Mouse (Mus musculus) heart, embryonic 16.5 days (tissue): ENCODE data around the gene Pcsk6. TPM values are rescaled to one million over a fixed set of nuclear protein-coding genes. Genes with fewer than 3 reads are reported as not detected.
A peak's percentile ranks its signal among the peaks of the same experiment; 100 is the strongest.

Experiments used
- ATAC-seq: fragments of 200-750 bp; cut with Nextera tagmentation; replicated peaks from 2 replicates; pipeline ENCODE4 v1.8.0; 2017; ENCODE audit warnings: moderate number of reproducible peaks; ENCODE audit not compliant: insufficient read depth, low FRiP score; ENCODE audit errors: extremely low read depth
- H3K27ac ChIP-seq: fragments of 300-500 bp; sonication (generic); 2 replicates; pipeline ENCODE4 v1.5.1; 2014; ENCODE audit warnings: mild to moderate bottlenecking, low read length, control low read depth, moderate library complexity
- H3K27me3 ChIP-seq: fragments of 300-500 bp; sonication (generic); 2 replicates; pipeline ENCODE4 v1.6.1; 2014; ENCODE audit warnings: low read length, mixed read lengths; ENCODE audit not compliant: control insufficient read depth, insufficient read depth
- H3K36me3 ChIP-seq: fragments of 300-500 bp; sonication (generic); 2 replicates; pipeline ENCODE4 v1.6.1; 2014; ENCODE audit not compliant: control insufficient read depth, insufficient read depth
- H3K4me1 ChIP-seq: fragments of 300-500 bp; sonication (generic); 2 replicates; pipeline ENCODE4 v1.6.1; 2014; ENCODE audit warnings: low read length, mixed read lengths; ENCODE audit not compliant: control insufficient read depth, insufficient read depth
- H3K4me2 ChIP-seq: fragments of 300-500 bp; sonication (generic); 2 replicates; pipeline ENCODE4 v1.6.1; 2014; ENCODE audit warnings: low read depth, mild to moderate bottlenecking, control low read depth, low read length
- H3K4me3 ChIP-seq: fragments of 300-500 bp; sonication (generic); 2 replicates; pipeline ENCODE4 v1.5.1; 2014; ENCODE audit warnings: mild to moderate bottlenecking, control low read depth, low read length
- H3K9ac ChIP-seq: fragments of 300-500 bp; sonication (generic); 2 replicates; pipeline ENCODE4 v1.6.1; 2014; ENCODE audit warnings: low read length, control low read depth
- H3K9me3 ChIP-seq: fragments of 300-500 bp; sonication (generic); replicated peaks from 2 replicates; pipeline ENCODE4 v1.6.1; 2016; ENCODE audit warnings: low read length; ENCODE audit not compliant: control insufficient read depth
- WGBS: fragments of 180-500 bp; shearing (Covaris S2); extraction: QIAGEN DNeasy Blood & Tissue Kit; methylation state at CpG from one replicate; pipeline ENCODE4 v1.1.7; 2014; 5-methylcytosine and 5-hydroxymethylcytosine counted together
- polyA plus RNA-seq: library from polyadenylated mRNA; unstranded; fragments of >200 nt; fragmentation: Nextera tagmentation; extraction: Ambion mirVana; gene quantifications from 2 replicates; pipeline ENCODE4 v1.2.1, GENCODE M21; 2015

The Pcsk6 gene
- polyA plus RNA-seq, 1 experiment from 2014 or later: 1.1 TPM

DNA sequence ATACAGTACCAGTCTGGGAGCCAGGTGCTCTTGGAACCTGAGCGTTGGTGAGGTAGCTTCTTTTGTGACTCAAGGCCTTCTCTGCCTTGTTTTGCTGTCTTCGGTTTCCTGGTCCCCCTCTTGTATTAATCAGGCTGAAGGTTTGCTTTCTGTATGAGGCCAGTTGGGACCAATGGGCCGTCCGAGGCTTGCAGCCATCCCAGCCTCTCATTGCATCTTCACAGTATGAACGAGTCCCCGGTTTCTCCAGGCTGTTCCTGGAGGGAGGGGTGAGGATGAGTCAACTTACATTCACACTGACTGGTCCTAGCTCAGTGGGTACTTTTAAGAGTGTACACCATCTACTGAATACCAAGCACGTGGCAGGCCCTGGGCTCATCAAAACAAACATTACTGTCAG lies 553 bp upstream of the Pcsk6 start:
- no peaks in the 10 kb centered on the region for H3K36me3 ChIP-seq
- whole genome bisulfite sequencing: 66% methylated on average over 7 of the region's 7 CpGs
- ATAC-seq: no peak
- H3K4me1 ChIP-seq: peaks cover 8% of the 10 kb centered on the region; the same call in 1 of the 2 replicates
- no peak overlapping the region for H3K4me2 ChIP-seq
- H3K9me3 ChIP-seq: no peaks in the 10 kb centered on the region
- no peak overlapping the region for H3K27ac ChIP-seq
- H3K4me3 ChIP-seq: no peak overlapping the region
- H3K9ac ChIP-seq: no peak overlapping the region
- peaks cover 65% of the 10 kb centered on the region for H3K27me3 ChIP-seq

DNA sequence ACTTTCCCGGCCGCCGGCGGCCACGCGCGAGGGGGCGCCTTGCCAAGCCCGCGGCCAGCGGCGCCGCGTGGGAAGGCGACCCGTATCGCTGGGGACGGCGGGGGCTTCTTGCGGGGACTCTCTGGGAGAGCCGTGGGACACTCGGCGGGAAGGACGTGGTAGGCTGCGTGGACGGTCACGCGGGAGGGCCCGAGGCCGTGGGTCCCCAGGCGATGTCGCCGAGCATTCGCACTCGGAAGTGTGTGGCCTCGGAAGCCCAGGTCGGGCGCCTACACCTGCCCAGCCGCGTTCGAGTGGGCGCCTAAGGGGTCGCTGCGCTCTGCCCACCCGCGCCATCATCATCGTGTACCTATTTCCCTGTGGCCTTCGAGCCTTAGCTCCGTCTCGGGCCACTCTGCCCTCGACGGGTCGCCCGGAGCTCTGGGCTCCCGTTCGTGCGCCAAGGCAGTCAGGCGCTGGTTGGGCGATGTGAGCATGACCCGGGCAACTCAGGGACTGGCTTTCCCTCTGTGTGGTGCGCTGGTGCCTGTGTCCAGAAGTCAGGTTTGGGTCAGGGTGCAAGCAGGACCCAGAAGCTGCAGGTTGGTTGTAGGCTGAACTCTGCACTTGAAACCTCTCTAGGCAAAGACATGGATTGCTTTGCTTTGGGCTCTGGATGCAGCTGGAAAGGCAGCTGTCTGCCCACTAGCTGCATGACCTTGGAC lies 1.1 kb downstream of the Pcsk6 start:
- no peaks in the 10 kb centered on the region for H3K9me3 ChIP-seq
- peaks cover 51% of the 10 kb centered on the region for H3K27me3 ChIP-seq
- no peak overlapping the region for H3K27ac ChIP-seq
- H3K9ac ChIP-seq: peak overlapping the region; percentile 75
- no peaks in the 10 kb centered on the region for H3K36me3 ChIP-seq
- 3% methylated on average over 61 of the region's 61 CpGs for WGBS
- H3K4me1 ChIP-seq: peaks cover 8% of the 10 kb centered on the region; the same call in 1 of the 2 replicates
- ATAC-seq: 0 out of 2 replicates have a peak, but pooled peaks have one; percentile 15
- peak overlapping the region; percentile 100 for H3K4me2 ChIP-seq
- H3K4me3 ChIP-seq: peak overlapping the region; percentile 62

DNA sequence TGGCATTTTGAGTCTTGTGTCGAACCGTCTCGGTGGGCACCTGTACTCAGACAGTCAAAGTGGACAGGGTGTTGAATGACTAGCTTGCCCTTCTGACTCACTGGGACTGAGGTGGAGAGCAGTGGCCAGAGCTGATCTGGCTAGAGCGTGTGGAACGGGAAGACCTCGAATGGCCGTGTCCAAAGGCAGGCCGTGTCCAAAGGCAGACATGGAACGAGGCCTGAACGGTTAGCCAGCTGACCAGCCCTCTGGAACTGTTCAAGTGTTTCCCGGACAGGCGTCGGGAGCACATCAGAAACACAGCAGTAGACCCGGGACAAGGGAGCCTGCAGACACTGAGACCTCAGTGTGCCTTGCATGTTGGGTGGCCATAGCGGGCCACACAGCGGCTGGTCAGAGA lies 7.6 kb downstream of the Pcsk6 start:
- no peaks in the 10 kb centered on the region for H3K9me3 ChIP-seq
- no peak overlapping the region for H3K4me2 ChIP-seq
- no peaks in the 10 kb centered on the region for H3K36me3 ChIP-seq
- no peak for ATAC-seq
- no peak overlapping the region for H3K27ac ChIP-seq
- peaks cover 7% of the 10 kb centered on the region for H3K4me1 ChIP-seq
- no peak overlapping the region for H3K9ac ChIP-seq
- 78% methylated on average over 16 of the region's 16 CpGs for WGBS
- no peak overlapping the region for H3K4me3 ChIP-seq
- peaks cover 6% of the 10 kb centered on the region for H3K27me3 ChIP-seq

DNA sequence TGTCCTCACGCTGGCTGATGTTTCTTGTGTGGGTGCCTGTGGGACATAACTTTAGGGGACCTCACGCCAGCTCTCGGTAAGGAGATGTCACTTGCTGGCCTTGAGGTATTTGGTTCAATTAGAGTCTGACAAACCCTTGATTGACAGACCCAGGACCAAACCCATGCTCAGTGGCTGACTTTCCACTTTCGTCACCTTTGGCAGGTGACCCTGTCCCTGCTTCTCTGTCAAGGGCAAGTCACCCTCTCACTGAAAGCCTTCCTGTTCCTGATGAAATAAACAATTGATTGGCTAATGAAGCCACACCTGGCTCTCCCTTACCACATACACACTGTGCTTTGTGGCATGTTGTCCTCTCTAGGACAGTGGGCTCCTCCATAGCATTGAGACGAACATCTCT lies 8.3 kb downstream of the Pcsk6 start:
- no peak overlapping the region for H3K9ac ChIP-seq
- no peaks in the 10 kb centered on the region for H3K36me3 ChIP-seq
- peaks cover 7% of the 10 kb centered on the region for H3K4me1 ChIP-seq
- no peak for ATAC-seq
- H3K27ac ChIP-seq: no peak overlapping the region
- H3K27me3 ChIP-seq: peaks cover under 1% of the 10 kb centered on the region; the same call in 1 of the 2 replicates
- WGBS: 82% methylated on average over 5 of the region's 5 CpGs
- H3K9me3 ChIP-seq: no peaks in the 10 kb centered on the region
- no peak overlapping the region for H3K4me2 ChIP-seq
- no peak overlapping the region for H3K4me3 ChIP-seq

DNA sequence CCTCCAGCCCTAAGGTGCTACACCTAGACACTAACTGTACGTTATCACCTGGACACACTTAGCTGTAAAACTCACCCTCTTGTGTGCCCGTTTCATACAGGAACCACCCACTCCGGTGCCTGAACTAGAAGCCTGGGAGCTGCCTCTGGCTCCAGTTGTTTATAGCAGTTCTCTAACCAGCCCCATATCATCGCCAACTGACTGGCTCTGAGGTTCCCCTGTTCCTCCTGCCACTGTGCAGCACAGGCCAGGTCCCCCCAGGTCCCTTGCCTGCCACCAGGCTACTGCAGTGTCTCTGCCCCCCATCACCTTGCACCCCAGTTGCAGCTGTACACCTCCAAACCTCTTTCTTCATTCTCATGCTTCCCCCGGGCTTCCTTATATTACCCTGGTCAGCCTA lies 8.7 kb downstream of the Pcsk6 start:
- Histone ChIP-seq H3K9ac (no peak overlapping the region), H3K4me3 (no peak overlapping the region), H3K27me3 (no peaks in the 10 kb centered on the region; the same call in 1 of the 2 replicates), H3K4me1 (peaks cover 7% of the 10 kb centered on the region), H3K36me3 (no peaks in the 10 kb centered on the region), H3K9me3 (no peaks in the 10 kb centered on the region), H3K4me2 (no peak overlapping the region), H3K27ac (no peak overlapping the region)
- no peak for ATAC-seq
- WGBS: 68% methylated on average over 5 of the region's 5 CpGs

DNA sequence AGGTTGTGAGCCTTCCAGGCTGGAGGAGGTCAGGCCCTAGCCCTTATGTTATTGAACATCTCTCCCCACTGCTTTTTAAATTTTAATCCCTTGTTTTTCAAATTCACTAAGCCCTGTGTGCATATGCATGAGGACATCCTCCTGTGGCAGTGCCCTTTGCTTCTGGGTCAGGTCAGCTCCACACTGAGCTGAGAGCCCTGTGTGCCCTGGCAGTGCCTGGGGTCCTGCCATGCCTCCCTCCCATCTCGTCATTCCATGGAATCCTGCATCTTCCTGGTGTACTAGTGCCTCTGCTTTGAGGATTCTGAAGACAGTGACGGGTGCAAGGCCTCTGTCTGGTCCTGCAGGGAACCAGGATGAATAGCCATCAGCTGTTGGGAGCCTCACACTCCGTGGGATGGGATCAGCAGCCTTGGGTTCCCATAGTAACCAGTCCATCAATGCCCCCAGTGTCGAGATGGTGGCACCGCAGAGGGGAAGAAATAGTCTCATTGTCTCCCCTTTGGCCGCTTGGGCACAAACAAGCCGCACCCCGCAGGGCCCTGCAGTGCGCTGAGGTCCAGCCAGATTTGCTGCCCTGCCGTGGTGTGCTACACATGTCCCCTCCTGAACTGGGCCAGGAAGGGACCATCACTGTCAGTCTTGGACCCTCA lies 9.5 kb downstream of the Pcsk6 start:
- peaks cover 7% of the 10 kb centered on the region for H3K4me1 ChIP-seq
- H3K27me3 ChIP-seq: no peaks in the 10 kb centered on the region; the same call in 1 of the 2 replicates
- no peak for ATAC-seq
- no peaks in the 10 kb centered on the region for H3K36me3 ChIP-seq
- no peak overlapping the region for H3K4me3 ChIP-seq
- no peaks in the 10 kb centered on the region for H3K9me3 ChIP-seq
- no peak overlapping the region for H3K4me2 ChIP-seq
- no peak overlapping the region for H3K9ac ChIP-seq
- no peak overlapping the region for H3K27ac ChIP-seq
- WGBS: 72% methylated on average over 10 of the region's 10 CpGs

DNA sequence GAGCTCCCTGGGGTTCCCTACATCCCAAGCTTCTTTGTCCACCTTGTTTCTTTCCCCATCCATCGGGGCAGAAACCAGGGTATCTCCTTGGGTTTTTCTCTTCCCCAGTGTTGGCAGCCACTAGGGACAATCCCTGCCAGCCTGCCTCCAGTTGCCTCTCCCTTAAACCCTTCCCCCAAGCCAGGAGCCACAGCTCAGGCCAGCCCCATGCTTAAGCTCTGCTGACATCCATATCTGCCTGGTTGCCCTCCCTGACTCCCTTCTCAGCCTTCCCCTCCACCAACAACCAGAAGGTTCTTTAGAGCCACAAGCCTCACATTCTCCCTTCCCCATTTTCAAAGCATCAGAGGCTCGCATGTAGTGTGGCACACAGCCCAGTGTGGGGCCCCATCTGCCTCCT lies 10.3 kb downstream of the Pcsk6 start:
- Histone ChIP-seq H3K27me3 (no peaks in the 10 kb centered on the region; the same call in 1 of the 2 replicates), H3K9ac (no peak overlapping the region), H3K4me2 (no peak overlapping the region), H3K27ac (no peak overlapping the region), H3K4me3 (no peak overlapping the region), H3K4me1 (peaks cover 7% of the 10 kb centered on the region), H3K9me3 (no peaks in the 10 kb centered on the region), H3K36me3 (no peaks in the 10 kb centered on the region)
- no peak for ATAC-seq
- 62% methylated on average over 2 of the region's 2 CpGs for WGBS

DNA sequence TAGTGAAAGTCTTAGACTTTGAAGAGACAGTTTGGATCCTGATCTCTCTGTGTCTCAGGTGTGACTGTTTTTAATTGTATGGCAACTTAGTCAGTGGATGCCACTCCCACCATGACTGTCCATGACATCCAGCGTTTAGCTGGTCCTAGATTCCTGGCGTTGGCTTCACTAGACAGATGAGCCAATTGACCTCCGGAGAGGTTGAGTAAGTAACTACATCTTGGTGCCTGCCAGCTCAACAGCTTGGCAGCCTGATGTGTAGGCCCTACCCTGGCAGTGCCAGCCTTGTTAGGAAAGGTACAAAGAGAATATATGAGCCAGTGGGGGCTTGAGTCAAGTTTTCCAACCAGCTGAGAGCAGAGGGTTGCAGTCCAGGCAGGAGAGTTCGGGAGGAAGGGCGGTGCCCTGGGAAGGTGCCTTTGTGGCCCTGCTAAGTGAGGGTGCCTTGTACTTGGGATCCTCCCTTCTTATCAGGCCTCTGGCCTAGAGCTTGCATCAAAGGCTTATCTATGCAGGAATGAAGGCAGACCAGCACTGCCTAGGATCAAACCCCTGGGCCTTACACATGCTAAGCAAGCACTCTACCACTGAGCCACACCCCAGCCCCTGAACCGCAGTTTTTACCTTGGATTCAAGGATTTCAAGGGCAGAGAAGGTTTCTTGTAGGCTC lies 11.8 kb downstream of the Pcsk6 start:
- H3K9me3 ChIP-seq: no peaks in the 10 kb centered on the region
- no peaks in the 10 kb centered on the region; the same call in 1 of the 2 replicates for H3K27me3 ChIP-seq
- 71% methylated on average over 6 of the region's 6 CpGs for WGBS
- no peak overlapping the region for H3K27ac ChIP-seq
- H3K9ac ChIP-seq: no peak overlapping the region
- H3K4me3 ChIP-seq: no peak overlapping the region
- no peak overlapping the region for H3K4me2 ChIP-seq
- no peaks in the 10 kb centered on the region for H3K36me3 ChIP-seq
- ATAC-seq: no peak
- H3K4me1 ChIP-seq: peaks cover 4% of the 10 kb centered on the region

DNA sequence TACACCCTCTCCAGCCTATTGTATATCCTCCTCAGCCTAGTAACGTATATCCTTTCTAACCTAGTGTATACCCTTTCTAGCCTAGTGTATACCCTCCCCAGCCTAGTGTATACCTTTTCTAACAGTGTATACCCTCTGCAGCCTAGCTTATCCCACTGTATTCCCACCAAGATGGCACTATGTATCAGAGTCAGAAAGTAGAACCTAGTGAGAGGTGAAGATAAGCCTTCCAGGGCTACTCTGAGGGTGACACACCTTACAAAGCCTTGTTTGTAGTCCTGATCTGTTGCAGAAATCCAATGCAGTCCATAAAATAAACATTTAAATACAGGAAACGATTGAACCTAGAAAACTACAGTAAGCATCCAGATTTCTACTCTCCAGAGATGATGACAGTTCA lies 12.4 kb downstream of the Pcsk6 start:
- H3K9ac ChIP-seq: no peak overlapping the region
- no peak overlapping the region for H3K27ac ChIP-seq
- H3K36me3 ChIP-seq: no peaks in the 10 kb centered on the region
- no peaks in the 10 kb centered on the region for H3K9me3 ChIP-seq
- no peak for ATAC-seq
- H3K27me3 ChIP-seq: no peaks in the 10 kb centered on the region; the same call in 1 of the 2 replicates
- WGBS: 77% methylated on average over 2 of the region's 2 CpGs
- H3K4me1 ChIP-seq: peaks cover 3% of the 10 kb centered on the region; the same call in 1 of the 2 replicates
- H3K4me2 ChIP-seq: no peak overlapping the region
- H3K4me3 ChIP-seq: no peak overlapping the region
